Mouse (Mus musculus) ES-E14 (cell line): ENCODE measurements around the gene Trpc4. TPM values are rescaled to one million over a fixed set of nuclear protein-coding genes. Genes with fewer than 3 reads are reported as not detected.

Experiments
- DNase-seq: peaks from one replicate; pipeline ENCODE4 v3.0.0-alpha.2; 2013; ENCODE audit warnings: low read depth, low spot score
- H3K27ac ChIP-seq: 2 replicates; pipeline ENCODE4 v1.5.1; 2012; ENCODE audit warnings: low read depth, mild to moderate bottlenecking, low read length, moderate library complexity, mixed read lengths; ENCODE audit not compliant: poor library complexity, insufficient read depth, severe bottlenecking
- H3K36me3 ChIP-seq: 2 replicates; pipeline ENCODE4 v1.6.1; 2012; ENCODE audit warnings: mild to moderate bottlenecking, low read length, moderate library complexity, mixed read lengths; ENCODE audit not compliant: control insufficient read depth, poor library complexity, insufficient read depth, severe bottlenecking
- H3K4me1 ChIP-seq, 2 experiments: fragments of 150-350 bp in 1 of 2; sonication (generic) in 1 of 2; 2 replicates each; pipeline ENCODE4 v1.6.1; 2012; ENCODE audit warnings: low read length in 2 of 2, mild to moderate bottlenecking in 1 of 2, mixed read lengths in 1 of 2; ENCODE audit not compliant: control insufficient read depth in 2 of 2, insufficient read depth in 2 of 2, poor library complexity in 1 of 2
- H3K4me3 ChIP-seq, 2 experiments: fragments of 150-350 bp in 1 of 2; sonication (generic) in 1 of 2; 2 replicates each; pipeline ENCODE4 v1.5.1; 2012; ENCODE audit warnings: low read length in 2 of 2, low read depth in 1 of 2, mild to moderate bottlenecking in 1 of 2, mixed read lengths in 1 of 2; ENCODE audit not compliant: insufficient read depth in 1 of 2, poor library complexity in 1 of 2, severe bottlenecking in 1 of 2
- H3K9ac ChIP-seq: 2 replicates; pipeline ENCODE4 v1.6.1; 2012; ENCODE audit warnings: low read depth, mild to moderate bottlenecking, low read length, mixed read lengths; ENCODE audit not compliant: poor library complexity, insufficient read depth, severe bottlenecking
- H3K9me3 ChIP-seq: fragments of 150-350 bp; sonication (generic); 2 replicates; pipeline ENCODE4 v1.6.1; 2012; ENCODE audit warnings: low read depth, mild to moderate bottlenecking, low read length; ENCODE audit not compliant: control insufficient read depth, insufficient read depth
- CHD2 ChIP-seq: IDR thresholded peaks from 2 replicates; pipeline ENCODE4 v1.6.1; 2014; ENCODE audit warnings: mild to moderate bottlenecking, low read depth, low read length, inconsistent platforms
- HCFC1 ChIP-seq: IDR thresholded peaks from 2 replicates; pipeline ENCODE4 v1.6.1; 2012; ENCODE audit warnings: low read length, inconsistent platforms, borderline replicate concordance; ENCODE audit not compliant: insufficient read depth
- MAFK ChIP-seq: IDR thresholded peaks from 2 replicates; pipeline ENCODE4 v1.6.1; 2014; ENCODE audit warnings: mild to moderate bottlenecking, low read depth, low read length, inconsistent platforms; ENCODE audit not compliant: insufficient read depth
- ZC3H11A ChIP-seq: IDR thresholded peaks from 2 replicates; pipeline ENCODE4 v1.6.1; 2012; ENCODE audit warnings: low read depth, mild to moderate bottlenecking, inconsistent platforms, low read length, borderline replicate concordance
- ZNF384 ChIP-seq: IDR thresholded peaks from 2 replicates; pipeline ENCODE4 v1.6.1; 2012; ENCODE audit warnings: low read depth, low read length, inconsistent platforms
- in situ Hi-C, 2 experiments: fragments of 600-800 bp; cut with MboI; formaldehyde crosslinking; loops; one replicate each; pipeline ENCODE4 v1.15.1; 2025; ENCODE audit warnings: low sequenced_read_pairs in 2 of 2, inconsistent platforms in 1 of 2; ENCODE audit not compliant: unreplicated experiment in 2 of 2
- total RNA-seq: library from RNA; depleted of rRNA; stranded (reverse); fragments of 300-350 nt; gene quantifications from 2 replicates; pipeline ENCODE4 v1.2.3, GENCODE M21; 2012

The Trpc4 gene
- total RNA-seq, 1 experiment = not detected

GRCm38 (mm10) chr3:54243136-54243535 is 87.3 kb downstream of the Trpc4 start:
- TF ChIP-seq ZC3H11A (no peak), MAFK (no peak), HCFC1 (no peak)
- no peak for DNase-seq
- H3K36me3 ChIP-seq = no peaks in the 10 kb centered on the region
- H3K9me3 ChIP-seq = no peaks in the 10 kb centered on the region
- in situ Hi-C loops = no loop called here
- no peaks in the 10 kb centered on the region for H3K4me1 ChIP-seq
- H3K4me3 ChIP-seq = no peak overlapping the region
- no peak overlapping the region for H3K9ac ChIP-seq
- H3K27ac ChIP-seq = no peak overlapping the region

GRCm38 (mm10) chr3:54244729-54245465 is 89.1 kb downstream of the Trpc4 start:
- Histone ChIP-seq H3K4me3 (no peak overlapping the region), H3K27ac (no peak overlapping the region), H3K9ac (no peak overlapping the region), H3K4me1 (no peaks in the 10 kb centered on the region), H3K36me3 (no peaks in the 10 kb centered on the region), H3K9me3 (no peaks in the 10 kb centered on the region)
- DNase-seq = no peak
- TF ChIP-seq MAFK = no peak
- TF ChIP-seq HCFC1 = no peak
- no peak for TF ChIP-seq CHD2
- no peak for TF ChIP-seq ZC3H11A
- no peak for TF ChIP-seq ZNF384
- in situ Hi-C loops = no loop called here

- H3K4me1 ChIP-seq = no peaks in the 10 kb centered on the region
- in situ Hi-C loops = no loop called here
- TF ChIP-seq ZC3H11A (no peak), MAFK (no peak), HCFC1 (no peak), ZNF384 (no peak), CHD2 (no peak)
- H3K36me3 ChIP-seq = no peaks in the 10 kb centered on the region
- H3K9ac ChIP-seq = no peak overlapping the region
- H3K9me3 ChIP-seq = no peaks in the 10 kb centered on the region
- H3K4me3 ChIP-seq = no peak overlapping the region
- H3K27ac ChIP-seq = no peak overlapping the region
- DNase-seq = no peak
These were observed 90.6 kb downstream of the Trpc4 start for GRCm38 (mm10) chr3:54246416-54246815.

GRCm38 (mm10) chr3:54249311-54249710 is 93.5 kb downstream of the Trpc4 start:
- Histone ChIP-seq H3K9ac (no peak overlapping the region), H3K36me3 (no peaks in the 10 kb centered on the region), H3K9me3 (no peaks in the 10 kb centered on the region), H3K4me1 (no peaks in the 10 kb centered on the region), H3K27ac (no peak overlapping the region), H3K4me3 (no peak overlapping the region)
- in situ Hi-C loops = no loop called here
- no peak for DNase-seq
- TF ChIP-seq MAFK = no peak
- TF ChIP-seq CHD2 = no peak
- no peak for TF ChIP-seq ZNF384
- no peak for TF ChIP-seq ZC3H11A
- TF ChIP-seq HCFC1 = no peak
